Mouse (Mus musculus) liver, embryonic 14.5 days (tissue): ENCODE results near the gene Prph. TPM values are rescaled to one million over a fixed set of nuclear protein-coding genes. Genes with fewer than 3 reads are reported as not detected.

Experiments used
- ATAC-seq: fragments of 200-750 bp; cut with Nextera tagmentation; 2 replicates; pipeline ENCODE4 v1.8.0; 2017; ENCODE audit warnings: moderate number of reproducible peaks, mild to moderate bottlenecking, moderate library complexity; ENCODE audit not compliant: insufficient read depth
- DNase-seq, 3 experiments: peaks; one replicate each; pipeline ENCODE4 v3.0.0-alpha.2; 2012 to 2013; ENCODE audit warnings: low read depth in 3 of 3, low spot score in 3 of 3
- H3K27ac ChIP-seq: fragments of 300-500 bp; sonication (generic); 2 replicates; pipeline ENCODE4 v1.5.1; 2014; ENCODE audit warnings: moderate library complexity, mild to moderate bottlenecking, control low read depth, inconsistent platforms
- H3K27me3 ChIP-seq: fragments of 300-500 bp; sonication (generic); 2 replicates; pipeline ENCODE4 v1.6.1; 2014; ENCODE audit warnings: mild to moderate bottlenecking, low read length, moderate library complexity; ENCODE audit not compliant: control insufficient read depth, insufficient read depth
- H3K36me3 ChIP-seq: fragments of 300-500 bp; sonication (generic); replicated peaks from 2 replicates; pipeline ENCODE4 v1.6.1; 2014; ENCODE audit warnings: low read depth; ENCODE audit not compliant: control insufficient read depth, insufficient read depth
- H3K4me1 ChIP-seq, 2 experiments: fragments of 200-500 bp in 1 of 2; fragments of 300-500 bp in 1 of 2; sonication (generic) in 1 of 2; replicated peaks; 2 replicates each; pipeline ENCODE4 v1.6.1; 2012 to 2014; ENCODE audit warnings: antibody characterized with exemption in 1 of 2, inconsistent platforms in 1 of 2, low read length in 1 of 2; ENCODE audit not compliant: control insufficient read depth in 2 of 2, insufficient read depth in 2 of 2
- H3K4me2 ChIP-seq: fragments of 300-500 bp; sonication (generic); 2 replicates; pipeline ENCODE4 v1.6.1; 2014; ENCODE audit warnings: low read depth, mild to moderate bottlenecking, control low read depth, moderate library complexity
- H3K4me3 ChIP-seq, 2 experiments: fragments of 200-500 bp in 1 of 2; fragments of 300-500 bp in 1 of 2; sonication (generic) in 1 of 2; 2 replicates each; pipeline ENCODE4 v1.5.1; 2012 to 2014; ENCODE audit warnings: low read depth in 2 of 2, low read length in 2 of 2, mild to moderate bottlenecking in 2 of 2, control low read depth in 1 of 2, inconsistent platforms in 1 of 2, moderate library complexity in 1 of 2; ENCODE audit not compliant: insufficient read depth in 1 of 2
- H3K9ac ChIP-seq: fragments of 300-500 bp; sonication (generic); replicated peaks from 2 replicates; pipeline ENCODE4 v1.6.1; 2014; ENCODE audit warnings: mild to moderate bottlenecking, control low read depth, moderate library complexity
- H3K9me3 ChIP-seq: fragments of 300-500 bp; sonication (generic); 2 replicates; pipeline ENCODE4 v1.6.1; 2016; ENCODE audit warnings: low read length, mixed read lengths; ENCODE audit not compliant: control insufficient read depth
- CTCF ChIP-seq: IDR thresholded peaks from 2 replicates; pipeline ENCODE4 v1.5.1; 2016; ENCODE audit warnings: antibody characterized with exemption, low read depth, control low read depth
- EP300 ChIP-seq: IDR thresholded peaks from 2 replicates; pipeline ENCODE4 v1.6.1; 2016; ENCODE audit warnings: antibody characterized with exemption, low read depth
- WGBS: fragments of 180-500 bp; shearing (Covaris S2); extraction: QIAGEN DNeasy Blood & Tissue Kit; methylation state at CpG from one replicate; pipeline ENCODE4 v1.1.7; 2014; ENCODE audit not compliant: insufficient replicate concordance; 5-methylcytosine and 5-hydroxymethylcytosine counted together
- polyA plus RNA-seq, 2 experiments: library from polyadenylated mRNA; depleted of rRNA in 1 of 2; stranded (reverse) in 1 of 2; unstranded in 1 of 2; fragments of >200 nt; fragmentation: Nextera tagmentation in 1 of 2; extraction: Ambion mirVana in 1 of 2; gene quantifications; 2 replicates each; pipeline versions ENCODE4 v1.2.1 to v1.2.3; 2012 to 2014

Prph gene
- polyA plus RNA-seq, 2 experiments: 0.53 to 1.2 TPM

GRCm38 (mm10) chr15:99096061-99096793, 41.3 kb downstream of the Prph start:
- DNase-seq: no peak
- H3K4me3 ChIP-seq: peak overlapping the region in 1 of 2 experiments; percentile 34; a peak in 2 of 4 replicates
- peaks cover 88% of the 10 kb centered on the region for H3K27me3 ChIP-seq
- H3K36me3 ChIP-seq: no peaks in the 10 kb centered on the region
- peak overlapping the region; percentile 52 for H3K4me2 ChIP-seq
- ATAC-seq: no peak
- 5% methylated on average over 24 of the region's 24 CpGs for WGBS
- no peak for TF ChIP-seq EP300
- H3K27ac ChIP-seq: no peak overlapping the region
- H3K9me3 ChIP-seq: no peaks in the 10 kb centered on the region
- peaks cover 0 to 2% of the 10 kb centered on the region in 2 experiments; a peak in 1 of 4 replicates for H3K4me1 ChIP-seq
- H3K9ac ChIP-seq: no peak overlapping the region

- no peak overlapping the region for H3K27ac ChIP-seq
- H3K4me2 ChIP-seq: peak overlapping the region; percentile 52
- peak overlapping the region in 1 of 2 experiments; percentile 34; a peak in 2 of 4 replicates for H3K4me3 ChIP-seq
- DNase-seq: no peak
- H3K9me3 ChIP-seq: no peaks in the 10 kb centered on the region
- peaks cover 81% of the 10 kb centered on the region for H3K27me3 ChIP-seq
- ATAC-seq: no peak
- H3K9ac ChIP-seq: no peak overlapping the region
- H3K4me1 ChIP-seq: peaks cover 0 to 2% of the 10 kb centered on the region in 2 experiments; a peak in 1 of 4 replicates
- TF ChIP-seq EP300 (no peak), CTCF (no peak)
- H3K36me3 ChIP-seq: no peaks in the 10 kb centered on the region
- WGBS: under 1% methylated on average over 57 of the region's 58 CpGs
These were observed 42.0 kb downstream of the Prph start for GRCm38 (mm10) chr15:99096831-99097500.

- TF ChIP-seq EP300 (no peak), CTCF (no peak)
- Histone ChIP-seq H3K4me3 (peak overlapping the region in 1 of 2 experiments; percentile 18; a peak in 1 of 4 replicates), H3K9ac (no peak overlapping the region), H3K9me3 (no peaks in the 10 kb centered on the region), H3K36me3 (no peaks in the 10 kb centered on the region), H3K4me2 (peak overlapping the region; percentile 52), H3K27me3 (peaks cover 71% of the 10 kb centered on the region), H3K4me1 (no peaks in the 10 kb centered on the region), H3K27ac (no peak overlapping the region)
- DNase-seq (no peak), ATAC-seq (no peak)
- WGBS: 2% methylated on average over 39 of the region's 39 CpGs
These were observed 43.0 kb downstream of the Prph start for GRCm38 (mm10) chr15:99097840-99098492.

GRCm38 (mm10) chr15:99098493-99098861, 43.5 kb downstream of the Prph start:
- peak overlapping the region; percentile 52 for H3K4me2 ChIP-seq
- no peak overlapping the region for H3K27ac ChIP-seq
- ATAC-seq (no peak), DNase-seq (no peak)
- under 1% methylated on average over 9 of the region's 9 CpGs for WGBS
- H3K36me3 ChIP-seq: no peaks in the 10 kb centered on the region
- TF ChIP-seq CTCF: no peak
- TF ChIP-seq EP300: no peak
- H3K4me3 ChIP-seq: peak overlapping the region in 1 of 2 experiments; percentile 18; a peak in 1 of 4 replicates
- no peaks in the 10 kb centered on the region for H3K9me3 ChIP-seq
- no peak overlapping the region for H3K9ac ChIP-seq
- H3K4me1 ChIP-seq: no peaks in the 10 kb centered on the region
- peaks cover 65% of the 10 kb centered on the region for H3K27me3 ChIP-seq

GRCm38 (mm10) chr15:99099139-99099556, 44.2 kb downstream of the Prph start:
- peak; percentile 78 for ATAC-seq
- no peak overlapping the region; the same call in 1 of the 2 replicates for H3K4me2 ChIP-seq
- no peak overlapping the region; the same call in 1 of the 2 replicates for H3K9ac ChIP-seq
- no peaks in the 10 kb centered on the region for H3K9me3 ChIP-seq
- H3K36me3 ChIP-seq: no peaks in the 10 kb centered on the region
- H3K4me3 ChIP-seq: peak overlapping the region; percentile 17 to 46
- 2% methylated on average over 15 of the region's 15 CpGs for WGBS
- TF ChIP-seq CTCF (peak; percentile 86), EP300 (no peak)
- DNase-seq: no peak
- peaks cover 59% of the 10 kb centered on the region for H3K27me3 ChIP-seq
- H3K27ac ChIP-seq: no peak overlapping the region
- H3K4me1 ChIP-seq: no peaks in the 10 kb centered on the region
